Mouse (Mus musculus) olfactory bulb, adult 2 months (tissue): ENCODE measurements around the gene Bbs4.

ENCODE experiments used
- CTCF ChIP-seq: fragments of 200-500 bp; IDR thresholded peaks from 2 replicates; pipeline ENCODE4 v1.5.1; 2012; ENCODE audit warnings: low read depth, mild to moderate bottlenecking, low read length, moderate library complexity; ENCODE audit not compliant: insufficient read depth
- POLR2A ChIP-seq: fragments of 200-500 bp; IDR thresholded peaks from 2 replicates; pipeline ENCODE4 v1.6.1; 2012; ENCODE audit warnings: mild to moderate bottlenecking, low read depth, low read length, moderate library complexity; ENCODE audit not compliant: insufficient read depth

DNA sequence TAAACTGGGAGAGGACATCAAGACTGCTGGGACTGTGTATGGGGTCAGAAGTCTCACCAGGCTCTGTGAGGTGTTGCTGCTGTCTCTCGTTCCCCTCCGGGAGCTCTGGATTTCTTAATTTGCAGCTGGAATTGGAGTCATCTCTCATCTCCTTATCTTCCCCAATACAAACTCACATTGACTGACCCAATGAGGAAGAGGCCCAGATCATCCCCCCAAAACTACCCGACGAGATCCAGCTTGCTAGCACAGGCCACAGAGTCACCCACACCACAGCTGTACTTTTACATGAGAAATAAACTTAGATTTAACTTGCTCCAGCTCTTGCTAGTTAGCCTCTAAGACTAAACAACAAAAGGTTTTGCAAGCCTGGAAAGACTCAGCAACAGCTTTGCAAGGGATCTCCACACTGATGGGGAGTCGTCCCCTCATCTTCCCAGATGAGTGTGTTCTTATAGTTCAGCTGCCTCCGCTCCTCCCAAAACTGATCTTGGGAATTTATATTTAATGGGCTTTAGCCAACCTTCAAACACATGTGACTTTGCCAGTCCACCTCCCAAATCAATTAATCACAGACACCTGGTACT lies 63.7 kb downstream of the Bbs4 start:
- TF ChIP-seq CTCF (no peak), POLR2A (no peak)
